Mouse (Mus musculus) lung, postnatal 14 days (tissue): ENCODE data around the gene Cdx2.

Experiments
- DNase-seq: peaks from one replicate; pipeline ENCODE4 v3.0.0; 2021

The Cdx2 gene

DNA sequence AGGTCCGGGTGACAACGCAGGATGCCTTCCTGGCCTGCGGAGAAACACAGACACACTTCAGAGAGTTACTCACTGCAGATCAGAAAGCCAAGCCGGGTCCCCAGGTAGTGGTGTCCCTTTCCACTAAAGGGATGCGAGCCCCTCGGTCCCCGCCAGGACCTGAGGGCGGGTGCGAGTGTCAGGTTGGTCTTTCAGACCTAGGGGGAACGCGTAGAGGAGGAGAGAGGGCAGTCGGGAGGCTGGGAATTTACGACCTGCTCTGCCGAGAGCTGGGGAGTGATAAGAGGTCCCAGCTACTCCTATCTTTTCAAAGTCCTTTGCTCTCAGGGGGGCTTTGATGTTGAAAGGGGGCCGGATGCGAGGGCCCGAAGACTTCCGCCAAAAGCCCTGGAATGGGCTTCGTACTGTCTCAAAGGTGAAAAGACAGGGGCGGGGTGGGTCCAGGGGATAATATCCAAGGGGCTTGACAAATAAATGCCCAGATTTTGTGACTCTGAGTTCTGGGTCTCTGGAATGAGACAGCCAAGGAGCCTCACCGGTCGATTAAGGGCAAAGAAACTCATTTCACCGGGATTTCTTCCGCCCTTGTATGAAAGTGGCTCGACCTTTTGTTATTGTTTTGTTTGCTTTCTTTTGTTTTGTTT lies 8.5 kb upstream of the Cdx2 start:
- DNase-seq = no peak

GRCm38 (mm10) chr5:147314646-147315431 lies 7.8 kb upstream of the Cdx2 start:
- no peak for DNase-seq

GRCm38 (mm10) chr5:147312830-147313685 lies 6.0 kb upstream of the Cdx2 start:
- DNase-seq = no peak

DNA sequence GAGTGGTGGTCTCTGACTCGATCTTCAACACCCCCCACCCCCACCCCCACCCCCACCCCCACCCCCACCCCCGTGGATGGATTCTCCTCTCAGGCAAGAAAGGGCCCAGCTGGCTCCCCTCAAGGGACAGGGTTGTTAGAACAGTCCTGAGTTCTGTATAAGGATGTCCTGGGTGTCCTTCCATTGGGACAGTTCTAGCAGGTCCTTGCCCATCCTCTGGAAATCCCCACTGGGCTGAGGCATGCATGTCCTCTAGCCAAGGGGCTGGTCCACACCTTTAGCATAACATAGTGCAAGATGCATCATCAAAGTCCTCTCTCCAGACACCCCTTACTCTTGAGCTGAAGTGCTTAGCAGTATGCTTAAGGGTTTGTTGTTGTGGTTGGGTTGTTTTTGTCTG lies 2.7 kb upstream of the Cdx2 start:
- DNase-seq = no peak

DNA sequence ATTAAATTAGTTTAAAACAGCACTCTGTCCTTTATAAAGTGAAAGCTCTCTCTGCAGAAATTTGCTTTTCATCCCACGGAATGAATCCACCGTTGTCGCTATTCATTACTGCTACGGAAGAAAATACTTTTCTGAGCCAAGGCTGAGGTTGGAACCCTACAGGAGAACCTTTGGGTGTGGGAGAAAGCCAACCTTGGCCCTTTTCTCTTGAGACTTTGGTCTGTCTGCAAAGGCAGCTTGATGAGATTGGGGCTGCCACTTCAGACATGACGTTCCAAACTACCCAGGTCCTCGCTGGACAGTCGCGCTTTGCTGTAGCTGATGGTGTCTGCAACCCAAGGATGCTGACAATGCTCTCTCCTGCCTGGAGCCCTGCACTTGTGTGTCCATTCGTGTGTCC lies 1.4 kb upstream of the Cdx2 start:
- no peak for DNase-seq

DNA sequence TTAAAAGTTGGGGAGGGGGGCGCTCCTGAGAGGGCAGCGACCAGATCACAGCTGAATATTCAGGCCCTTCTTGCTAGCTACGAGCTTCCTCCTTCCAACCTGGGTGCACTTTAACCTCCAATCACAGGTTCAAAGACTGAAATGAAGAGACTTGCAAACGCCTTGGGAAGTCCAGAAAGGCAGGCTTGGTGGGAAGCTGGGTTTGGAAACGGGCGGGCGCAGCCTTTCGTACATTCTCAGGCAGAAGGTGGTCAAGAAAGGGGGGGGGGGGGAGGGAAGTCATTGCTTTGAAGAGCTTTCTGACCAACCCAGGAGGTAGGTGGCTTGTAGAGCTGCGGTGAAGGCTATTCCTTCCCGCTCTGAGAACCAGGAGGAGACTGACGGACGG lies 322 bp upstream of the Cdx2 start:
- no peak for DNase-seq

DNA sequence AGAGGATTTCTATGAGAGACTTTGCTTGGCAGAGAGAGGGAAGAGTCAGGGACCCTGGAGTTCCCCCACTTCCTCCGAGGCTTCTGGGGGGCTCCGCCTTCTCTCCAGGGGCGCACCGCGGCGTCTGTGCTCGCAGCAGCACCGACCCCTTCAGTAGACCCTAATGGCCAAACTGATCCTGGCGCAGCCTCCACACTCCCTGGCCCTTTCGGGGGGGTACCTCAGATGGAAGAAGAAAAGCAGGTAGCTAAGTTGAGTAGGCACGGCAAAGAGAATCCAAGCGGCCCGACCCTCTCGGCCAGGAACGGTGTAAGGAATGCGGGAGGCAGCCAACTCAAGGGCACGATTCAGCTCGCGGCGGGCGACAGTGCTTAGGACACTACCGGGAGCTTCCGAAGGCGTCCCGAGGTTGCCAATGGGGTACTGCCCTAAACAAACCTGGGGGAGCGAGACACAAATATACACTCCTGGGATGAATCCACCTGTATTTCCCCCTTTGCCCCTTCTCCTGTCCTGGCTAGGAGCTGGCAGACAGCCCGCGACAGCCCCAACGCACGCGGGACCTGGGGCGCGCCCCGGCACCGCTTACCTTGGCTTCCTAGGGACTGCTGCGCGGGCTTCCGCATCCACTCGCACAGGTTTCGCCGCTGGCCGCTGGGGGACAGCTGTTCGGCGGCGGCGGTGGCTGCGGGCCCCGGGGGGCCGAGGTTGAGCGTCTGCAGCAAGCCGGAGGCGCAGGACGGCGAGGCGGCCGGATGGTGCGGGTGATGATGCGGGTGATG lies 1.0 kb downstream of the Cdx2 start:
- DNase-seq = no peak

- DNase-seq = no peak
Measured at GRCm38 (mm10) chr5:147305166-147305565, 1.9 kb downstream of the Cdx2 start.

GRCm38 (mm10) chr5:147304276-147305155 lies 2.6 kb downstream of the Cdx2 start:
- no peak for DNase-seq

- DNase-seq = no peak
Measured at GRCm38 (mm10) chr5:147302746-147303400, 4.2 kb downstream of the Cdx2 start.

DNA sequence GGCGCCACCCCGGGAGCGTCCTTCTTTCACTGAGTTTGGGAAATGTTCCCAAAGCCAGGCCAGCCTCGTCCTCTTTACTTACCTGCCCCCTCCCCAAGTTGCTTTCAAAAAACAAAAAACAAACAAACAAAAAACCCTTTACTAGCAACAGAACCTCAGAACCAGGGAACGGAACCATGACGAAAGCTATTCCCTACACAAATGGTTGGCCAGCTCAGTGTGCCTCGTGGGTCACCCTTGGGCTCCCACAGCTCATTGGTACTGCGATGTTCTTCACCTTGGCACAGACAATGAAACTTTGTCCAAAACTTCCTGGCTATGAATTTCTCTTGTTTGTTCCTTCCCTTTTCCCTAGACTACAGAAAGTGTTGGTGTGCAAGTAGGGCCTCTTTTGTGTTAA lies 4.9 kb downstream of the Cdx2 start:
- DNase-seq = no peak

DNA sequence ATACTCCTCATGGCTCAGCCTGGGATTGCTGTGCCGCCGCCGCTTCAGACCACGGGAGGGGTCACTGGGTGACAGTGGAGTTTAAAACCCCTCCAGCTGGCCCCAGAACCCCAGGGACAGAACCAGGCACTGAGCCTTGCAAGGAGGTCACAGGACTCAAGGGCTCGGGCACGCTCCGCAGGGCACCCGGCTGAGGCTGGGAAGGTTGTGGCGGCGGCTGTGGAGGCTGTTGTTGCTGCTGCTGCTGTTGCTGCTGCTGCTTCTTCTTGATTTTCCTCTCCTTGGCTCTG lies 5.3 kb downstream of the Cdx2 start:
- DNase-seq = no peak

DNA sequence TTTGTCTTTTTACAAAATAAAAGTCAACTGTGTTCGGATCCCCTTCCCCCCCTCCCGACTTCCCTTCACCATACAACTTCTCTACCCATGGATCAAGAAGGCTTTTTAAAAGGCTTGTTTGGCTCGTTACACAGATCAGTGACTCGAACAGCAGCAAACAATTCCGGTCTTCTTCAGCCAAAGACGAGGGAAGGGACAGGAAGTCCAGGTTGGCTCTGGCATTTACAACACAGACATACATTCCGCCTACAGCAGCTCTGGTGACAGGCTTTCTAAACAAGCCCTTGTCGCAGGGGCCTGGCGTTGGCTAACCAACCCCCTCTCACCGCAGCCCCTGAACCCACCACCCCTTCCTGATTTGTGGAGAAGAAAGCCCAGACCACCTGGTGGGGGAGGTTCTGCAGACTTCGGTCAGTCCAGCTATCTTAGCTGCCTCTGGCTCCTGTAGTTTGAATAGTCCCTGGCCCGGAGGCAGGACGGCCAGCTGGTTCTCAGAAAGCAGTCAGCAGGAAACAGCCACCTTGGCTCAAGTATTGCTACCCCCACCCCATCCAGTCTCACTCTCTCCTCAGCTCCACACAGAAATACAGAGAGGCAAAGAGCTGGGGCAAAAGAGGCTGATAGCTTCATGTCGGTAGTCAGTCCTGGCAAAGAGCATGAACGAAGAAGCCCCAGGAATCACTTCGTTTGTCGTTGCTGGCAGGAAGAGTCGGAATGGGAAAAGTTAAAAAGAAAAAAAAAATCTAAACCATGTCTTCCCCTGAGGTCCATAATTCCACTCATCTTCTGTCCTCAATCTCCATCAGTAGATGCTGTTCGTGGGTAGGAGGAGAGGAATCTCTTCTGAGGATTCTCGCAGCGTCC lies 5.9 kb downstream of the Cdx2 start:
- no peak for DNase-seq

GRCm38 (mm10) chr5:147300001-147300363 lies 7.1 kb downstream of the Cdx2 start:
- DNase-seq = no peak

DNA sequence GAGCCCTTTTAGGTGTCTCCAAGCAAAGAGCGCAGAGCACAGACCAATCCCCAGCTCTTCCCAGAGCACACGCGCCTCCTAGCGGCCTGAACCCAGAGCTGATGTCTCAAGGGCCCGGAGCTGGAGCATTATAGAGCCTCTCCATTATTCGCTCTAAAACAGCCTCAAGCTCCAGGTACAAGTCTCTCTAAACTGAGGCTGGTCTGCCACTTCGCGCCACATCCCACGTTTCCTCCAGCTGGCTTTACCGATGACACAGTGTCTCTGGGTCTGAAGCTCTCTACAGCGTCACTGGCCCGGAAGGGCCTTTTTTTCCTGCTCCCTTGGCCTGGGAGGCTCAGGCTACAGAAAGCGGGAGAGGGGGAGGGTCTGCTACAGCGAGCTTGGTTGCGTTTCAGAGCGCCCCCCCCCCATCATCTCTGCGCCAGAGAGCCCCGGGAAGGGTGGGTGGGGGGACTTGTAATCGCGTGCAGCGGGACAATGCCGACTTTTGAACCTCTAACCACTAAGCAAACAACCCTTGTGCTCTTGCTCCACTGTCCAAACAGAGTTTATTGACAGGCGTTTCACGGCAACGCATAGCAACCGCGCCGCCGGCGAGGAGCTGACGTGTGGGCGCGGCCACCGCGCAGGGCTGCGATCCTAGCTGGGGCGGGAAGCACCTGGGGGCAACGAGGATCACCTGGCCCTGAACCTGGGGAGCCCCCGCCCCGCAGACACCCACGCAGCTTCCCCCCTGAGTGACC lies 7.6 kb downstream of the Cdx2 start:
- peak; percentile 40 for DNase-seq

DNA sequence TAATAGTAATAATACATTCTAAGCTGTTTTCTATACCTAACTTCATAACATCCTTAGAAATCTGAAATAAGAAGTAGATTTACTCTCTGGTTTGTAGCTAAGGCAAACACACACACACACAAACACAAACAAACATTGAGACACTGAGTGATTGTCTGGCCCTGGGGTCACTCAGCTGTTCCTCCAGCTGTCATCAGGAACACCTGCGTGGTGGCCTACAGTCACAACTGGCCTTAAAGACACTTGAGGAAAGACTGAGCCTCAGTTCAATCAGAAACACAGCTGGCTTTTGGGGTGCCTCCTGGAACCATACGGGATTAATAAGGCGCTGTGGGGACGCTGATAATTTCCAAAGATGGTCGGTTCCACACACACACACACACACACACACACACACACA lies 9.8 kb downstream of the Cdx2 start:
- DNase-seq = no peak

DNA sequence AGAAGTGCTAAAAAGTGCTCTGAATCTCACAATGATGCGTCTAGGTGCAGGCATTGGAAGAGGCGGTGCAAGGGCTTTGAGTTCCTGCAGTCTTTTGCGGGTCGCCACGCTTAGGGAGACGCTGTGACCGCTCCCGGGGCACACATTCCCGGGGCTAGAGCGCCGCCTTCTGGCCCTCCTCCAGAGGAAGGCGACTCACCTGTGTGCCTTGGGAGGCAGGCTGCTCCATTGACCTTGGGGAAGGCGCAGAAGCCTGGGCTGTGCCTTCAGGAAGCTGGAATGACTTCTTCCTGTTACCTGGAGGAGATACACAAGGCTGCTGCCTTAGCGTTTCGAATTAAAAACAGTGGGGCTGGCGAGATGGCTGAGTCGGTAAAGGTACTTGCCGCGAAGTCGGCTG lies 12.9 kb downstream of the Cdx2 start:
- DNase-seq = no peak

DNA sequence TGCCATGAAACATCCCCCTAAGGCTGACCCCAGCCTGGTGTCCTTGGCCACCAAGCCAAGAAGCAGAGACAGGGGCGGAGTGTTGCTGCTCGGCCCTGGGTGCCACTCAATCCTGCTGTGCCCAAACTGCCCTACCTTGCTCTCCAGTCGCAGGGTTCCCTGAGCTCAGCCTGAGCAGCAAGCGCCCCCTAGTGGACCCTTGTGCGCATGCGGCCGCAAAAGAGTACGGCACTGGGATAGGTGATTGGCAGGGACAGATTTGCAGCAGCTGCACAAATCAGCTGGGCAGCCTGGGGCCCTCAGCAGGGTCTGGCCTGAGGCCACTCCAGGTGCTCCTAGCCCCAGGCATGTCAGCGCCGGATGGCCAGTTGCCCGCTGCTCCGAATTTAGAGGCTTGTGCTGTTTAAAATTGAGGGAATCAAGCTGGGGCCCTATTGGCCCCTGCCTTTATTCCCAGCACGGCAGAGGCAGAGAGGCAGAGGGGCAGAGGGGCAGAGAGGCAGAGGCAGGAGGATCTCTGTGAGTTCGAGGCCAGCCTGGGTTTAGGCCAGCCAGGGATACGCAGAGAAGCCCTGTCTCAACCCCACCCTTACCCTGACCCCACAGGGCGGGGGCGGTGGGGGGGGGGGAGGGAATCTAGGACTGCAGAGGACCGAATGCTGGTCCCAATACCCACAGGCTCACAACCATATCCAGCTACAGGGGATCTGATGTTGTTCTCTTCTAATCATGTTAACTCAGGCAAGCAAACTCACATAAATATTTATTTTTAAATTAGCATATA lies 13.8 kb downstream of the Cdx2 start:
- DNase-seq = peak; percentile 69

- DNase-seq = no peak
Measured at GRCm38 (mm10) chr5:147292506-147293120, 14.5 kb downstream of the Cdx2 start.
